Mouse (Mus musculus) heart, postnatal 0 days (tissue): Measurements from ENCODE around the gene Gchfr. TPM values are rescaled to one million over a fixed set of nuclear protein-coding genes. Genes with fewer than 3 reads are reported as not detected.

Experiments used
- ATAC-seq: fragments of 200-750 bp; cut with Nextera tagmentation; 2 replicates; pipeline ENCODE4 v1.8.0; 2017; ENCODE audit warnings: low read depth, moderate number of reproducible peaks, moderate library complexity; ENCODE audit not compliant: insufficient read depth
- DNase-seq: peaks from one replicate; pipeline ENCODE4 v3.0.0-alpha.2; 2016; ENCODE audit warnings: low spot score
- H3K27ac ChIP-seq: fragments of 300-500 bp; sonication (generic); 2 replicates; pipeline ENCODE4 v1.5.1; 2014; ENCODE audit warnings: low read depth, mild to moderate bottlenecking
- H3K27me3 ChIP-seq: fragments of 300-500 bp; sonication (generic); 2 replicates; pipeline ENCODE4 v1.6.1; 2014; ENCODE audit warnings: low read length, mixed read lengths; ENCODE audit not compliant: control insufficient read depth, insufficient read depth
- H3K36me3 ChIP-seq: fragments of 300-500 bp; sonication (generic); replicated peaks from 2 replicates; pipeline ENCODE4 v1.6.1; 2014; ENCODE audit warnings: low read length, mixed read lengths; ENCODE audit not compliant: control insufficient read depth, insufficient read depth
- H3K4me1 ChIP-seq: fragments of 300-500 bp; sonication (generic); 2 replicates; pipeline ENCODE4 v1.6.1; 2014; ENCODE audit warnings: antibody characterized with exemption; ENCODE audit not compliant: control insufficient read depth, insufficient read depth
- H3K4me2 ChIP-seq: fragments of 300-500 bp; sonication (generic); 2 replicates; pipeline ENCODE4 v1.6.1; 2014; ENCODE audit warnings: low read depth, mild to moderate bottlenecking, low read length, moderate library complexity
- H3K4me3 ChIP-seq: fragments of 300-500 bp; sonication (generic); 2 replicates; pipeline ENCODE4 v1.5.1; 2014; ENCODE audit warnings: low read depth, low read length
- H3K9ac ChIP-seq: fragments of 300-500 bp; sonication (generic); replicated peaks from 2 replicates; pipeline ENCODE4 v1.6.1; 2014; ENCODE audit warnings: low read depth, low read length, mixed read lengths
- H3K9me3 ChIP-seq: fragments of 300-500 bp; sonication (generic); replicated peaks from 2 replicates; pipeline ENCODE4 v1.6.1; 2016; ENCODE audit warnings: low read length; ENCODE audit not compliant: control insufficient read depth
- CTCF ChIP-seq: IDR thresholded peaks from 2 replicates; pipeline ENCODE4 v1.5.1; 2016; ENCODE audit warnings: antibody characterized with exemption, control low read depth, low read depth
- EP300 ChIP-seq: IDR thresholded peaks from 2 replicates; pipeline ENCODE4 v1.6.1; 2016; ENCODE audit warnings: antibody characterized with exemption, low read depth
- WGBS: fragments of 180-500 bp; shearing (Covaris S2); extraction: QIAGEN DNeasy Blood & Tissue Kit; methylation state at CpG from one replicate; pipeline ENCODE4 v1.1.7; 2014; 5-methylcytosine and 5-hydroxymethylcytosine counted together
- polyA plus RNA-seq: library from polyadenylated mRNA; unstranded; fragments of >200 nt; fragmentation: Nextera tagmentation; extraction: Ambion mirVana; gene quantifications from 2 replicates; pipeline ENCODE4 v1.2.1, GENCODE M21; 2015
- total RNA-seq: library from RNA; depleted of rRNA; stranded (reverse); fragments of >200 nt; gene quantifications from 2 replicates; pipeline ENCODE4 v1.2.3, GENCODE M21; 2014; ENCODE audit warnings: low replicate concordance

Gene Gchfr
- total and polyA plus RNA-seq, 2 experiments from 2014 or later = 5.6 to 12.0 TPM

GRCm38 (mm10) chr2:119182914-119183313 is 15.3 kb downstream of the Gchfr start:
- ATAC-seq = no peak
- TF ChIP-seq CTCF (no peak), EP300 (no peak)
- Histone ChIP-seq H3K4me3 (no peak overlapping the region), H3K4me1 (no peaks in the 10 kb centered on the region), H3K27me3 (no peaks in the 10 kb centered on the region), H3K4me2 (no peak overlapping the region), H3K9me3 (no peaks in the 10 kb centered on the region), H3K36me3 (peaks cover 18% of the 10 kb centered on the region), H3K9ac (no peak overlapping the region), H3K27ac (no peak overlapping the region)
- DNase-seq = no peak
- WGBS = 84% methylated on average over 7 of the region's 7 CpGs

GRCm38 (mm10) chr2:119189029-119189710 is 21.6 kb downstream of the Gchfr start:
- TF ChIP-seq EP300 (no peak), CTCF (peak; percentile 89)
- peaks cover 3% of the 10 kb centered on the region; the same call in 1 of the 2 replicates for H3K4me1 ChIP-seq
- no peaks in the 10 kb centered on the region; the same call in 1 of the 2 replicates for H3K36me3 ChIP-seq
- H3K9me3 ChIP-seq = no peaks in the 10 kb centered on the region
- DNase-seq = peak; percentile 51
- 7% methylated on average over 15 of the region's 15 CpGs for WGBS
- no peaks in the 10 kb centered on the region for H3K27me3 ChIP-seq
- H3K27ac ChIP-seq = no peak overlapping the region
- H3K9ac ChIP-seq = no peak overlapping the region
- H3K4me2 ChIP-seq = peak overlapping the region; percentile 62
- ATAC-seq = peak; percentile 85
- peak overlapping the region; percentile 28 for H3K4me3 ChIP-seq

GRCm38 (mm10) chr2:119190969-119191368 is 23.4 kb downstream of the Gchfr start:
- Histone ChIP-seq H3K9me3 (no peaks in the 10 kb centered on the region), H3K36me3 (no peaks in the 10 kb centered on the region), H3K9ac (no peak overlapping the region), H3K4me2 (no peak overlapping the region), H3K4me3 (no peak overlapping the region), H3K27me3 (no peaks in the 10 kb centered on the region), H3K27ac (no peak overlapping the region), H3K4me1 (peaks cover 7% of the 10 kb centered on the region)
- no peak for ATAC-seq
- 62% methylated on average over 5 of the region's 5 CpGs for WGBS
- TF ChIP-seq EP300 = no peak
- no peak for DNase-seq

- no peak for DNase-seq
- peak overlapping the region; percentile 69 for H3K27ac ChIP-seq
- H3K4me2 ChIP-seq = no peak overlapping the region
- no peaks in the 10 kb centered on the region for H3K36me3 ChIP-seq
- ATAC-seq = peak; percentile 57; the same call in 1 of the 2 replicates
- H3K4me3 ChIP-seq = no peak overlapping the region
- no peaks in the 10 kb centered on the region for H3K9me3 ChIP-seq
- WGBS = 53% methylated on average over 5 of the region's 5 CpGs
- H3K9ac ChIP-seq = no peak overlapping the region; the same call in 1 of the 2 replicates
- H3K4me1 ChIP-seq = peaks cover 7% of the 10 kb centered on the region
- TF ChIP-seq CTCF (no peak), EP300 (no peak)
- H3K27me3 ChIP-seq = no peaks in the 10 kb centered on the region
These were observed 26.6 kb downstream of the Gchfr start for GRCm38 (mm10) chr2:119194140-119194539.

- Histone ChIP-seq H3K9me3 (no peaks in the 10 kb centered on the region), H3K4me2 (no peak overlapping the region), H3K4me3 (no peak overlapping the region), H3K4me1 (peaks cover 7% of the 10 kb centered on the region), H3K9ac (no peak overlapping the region), H3K36me3 (no peaks in the 10 kb centered on the region), H3K27me3 (no peaks in the 10 kb centered on the region), H3K27ac (no peak overlapping the region)
- no peak for TF ChIP-seq CTCF
- TF ChIP-seq EP300 = no peak
- no peak for DNase-seq
- no peak for ATAC-seq
- WGBS = 65% methylated on average over 4 of the region's 4 CpGs
These were observed 28.9 kb downstream of the Gchfr start for GRCm38 (mm10) chr2:119196316-119197108.
